Mouse (Mus musculus) layer of hippocampus, adult 9-11 months (tissue): ENCODE measurements around the gene E330017A01Rik.
A peak's percentile ranks its signal among the peaks of the same experiment; 100 is the strongest.

Source experiments
- DNase-seq: peaks from one replicate; pipeline ENCODE4 v3.0.0; 2022

E330017A01Rik gene

DNA sequence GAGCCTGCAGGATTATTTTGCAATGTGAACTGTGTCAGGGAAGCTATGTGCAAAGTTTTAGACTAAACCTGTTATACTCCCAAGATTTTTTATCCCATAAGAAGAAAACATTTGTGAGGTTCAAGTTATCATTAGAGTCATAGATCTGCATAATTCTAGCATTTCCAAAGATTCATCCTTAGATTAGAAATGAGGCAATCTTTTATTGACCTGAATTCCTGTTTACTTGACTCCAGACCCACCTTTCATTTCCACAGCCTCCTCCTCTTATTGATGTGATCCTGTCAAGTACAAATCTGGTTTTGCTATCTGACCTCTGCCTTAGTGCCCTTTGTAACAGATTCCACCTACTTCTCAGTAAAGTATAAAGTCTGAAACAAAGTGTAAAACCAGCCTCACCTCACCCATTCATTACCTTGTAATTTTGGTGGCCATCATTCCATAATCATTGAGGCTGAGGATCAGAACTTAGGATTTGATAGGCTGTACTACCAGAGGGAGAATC, 23.8 kb upstream of the E330017A01Rik start:
- no peak for DNase-seq

DNA sequence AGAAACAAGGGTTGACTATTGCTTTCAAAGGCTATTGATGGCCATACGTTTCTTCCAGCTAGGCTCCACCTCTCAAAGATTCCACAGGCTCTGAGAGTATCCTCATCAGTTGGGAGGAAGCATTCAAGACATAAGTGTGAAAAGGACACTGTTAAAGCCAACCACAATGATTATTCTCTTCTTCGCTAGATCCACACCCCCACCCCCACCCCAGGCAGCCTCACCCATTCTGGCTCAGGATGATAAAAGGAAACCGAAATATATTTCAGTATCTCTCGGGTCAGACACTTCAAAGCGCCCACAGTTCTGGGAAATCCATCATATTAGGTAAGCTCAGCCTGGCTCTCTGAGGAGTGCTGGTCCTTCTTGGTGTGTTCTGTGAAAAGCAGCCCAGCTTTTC, 23.3 kb upstream of the E330017A01Rik start:
- DNase-seq, result no peak

DNA sequence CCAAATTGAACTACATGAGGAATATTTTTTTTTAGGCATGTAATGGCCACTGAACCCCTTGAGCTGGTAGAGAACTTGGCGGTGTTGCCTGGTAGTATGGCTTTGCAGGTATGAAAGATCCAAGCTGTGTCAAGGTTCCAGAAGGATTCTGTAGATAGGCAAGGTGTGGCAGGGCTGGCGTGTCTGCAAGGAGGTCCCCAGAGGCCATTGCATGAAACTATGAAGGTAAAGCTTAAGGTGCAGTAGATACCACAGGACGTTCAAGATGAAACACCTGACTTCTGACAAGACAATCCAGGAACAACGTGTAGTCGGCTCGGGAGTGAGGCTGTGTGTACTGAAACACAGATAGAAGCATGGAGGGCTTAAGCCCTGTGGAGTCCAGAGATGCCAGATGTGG, 20.1 kb upstream of the E330017A01Rik start:
- no peak for DNase-seq

DNA sequence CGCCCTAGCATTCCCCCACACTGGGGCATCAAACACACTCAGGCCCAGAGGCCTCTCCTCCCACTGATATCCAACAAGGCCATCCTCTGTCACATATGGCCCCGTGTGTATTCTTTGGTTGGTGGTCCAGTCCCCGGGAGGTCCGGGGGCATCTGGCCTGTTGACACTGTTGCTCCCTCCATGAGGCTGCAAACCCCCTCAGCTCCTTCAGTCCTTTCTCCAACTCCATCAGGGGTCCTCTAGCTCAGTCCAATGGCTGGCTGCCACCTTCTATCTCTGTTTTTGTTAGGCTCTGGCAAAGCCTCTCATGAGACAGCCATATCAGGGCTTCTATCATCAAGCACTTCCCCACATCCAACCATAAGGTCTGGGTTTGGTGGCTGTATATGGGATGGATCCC, 18.0 kb upstream of the E330017A01Rik start:
- DNase-seq, result no peak

DNA sequence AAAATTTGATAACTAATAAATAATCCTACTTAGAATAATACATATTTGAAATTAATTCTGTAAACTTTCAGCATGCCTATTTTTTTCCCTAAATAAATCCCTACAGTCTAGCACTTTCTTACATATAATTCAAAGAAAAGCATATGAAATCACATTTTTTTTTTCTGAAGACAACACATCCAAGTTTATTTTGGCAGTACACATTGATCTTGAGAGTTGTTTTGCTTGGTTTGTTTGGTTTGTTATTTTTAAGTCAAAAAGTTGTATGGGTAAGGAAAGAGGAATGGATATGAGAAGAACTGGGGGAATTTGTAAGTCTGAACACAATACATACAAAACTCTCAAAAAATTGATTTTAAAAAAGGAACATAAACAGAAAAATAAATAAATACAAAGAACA, 17.2 kb upstream of the E330017A01Rik start:
- DNase-seq, result no peak

DNA sequence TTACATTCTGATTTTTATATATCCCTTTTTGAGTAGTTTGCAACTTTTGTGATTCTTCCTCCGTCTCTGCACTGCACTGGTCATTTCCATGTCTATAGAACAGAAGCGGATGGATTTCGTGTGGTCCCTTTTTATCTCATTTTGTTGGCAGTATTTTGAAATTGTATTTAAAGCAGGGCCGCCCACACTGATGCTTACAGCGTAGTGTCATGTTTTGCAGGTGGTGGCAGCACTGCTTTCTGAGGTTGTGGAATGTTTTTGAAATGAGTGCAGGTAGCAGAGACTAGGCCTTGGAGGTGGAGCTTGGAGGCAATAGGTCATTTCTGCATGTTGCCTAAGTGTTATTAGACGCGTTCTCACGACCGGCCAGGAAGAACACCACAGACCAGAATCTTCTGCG, 11.4 kb upstream of the E330017A01Rik start:
- no peak for DNase-seq

DNA sequence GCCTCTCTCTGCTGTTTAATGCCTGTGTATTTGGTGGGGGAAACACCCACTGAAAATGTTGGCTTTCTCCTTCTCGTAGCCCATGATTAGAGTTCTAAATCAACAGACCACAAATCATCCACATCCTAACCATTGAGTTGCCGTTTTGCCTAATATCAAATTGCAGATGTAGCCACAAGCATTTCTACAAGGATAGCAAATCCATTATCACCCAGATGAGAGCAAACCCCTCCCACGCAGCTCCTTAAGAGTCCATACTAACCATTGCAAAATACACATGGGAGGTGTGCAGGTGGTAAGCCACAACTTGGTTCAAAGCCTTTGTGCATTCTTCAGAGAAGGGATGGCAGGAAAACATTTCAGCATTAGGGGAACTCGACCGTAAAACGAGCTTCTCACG, 523 bp downstream of the E330017A01Rik start:
- no peak for DNase-seq

DNA sequence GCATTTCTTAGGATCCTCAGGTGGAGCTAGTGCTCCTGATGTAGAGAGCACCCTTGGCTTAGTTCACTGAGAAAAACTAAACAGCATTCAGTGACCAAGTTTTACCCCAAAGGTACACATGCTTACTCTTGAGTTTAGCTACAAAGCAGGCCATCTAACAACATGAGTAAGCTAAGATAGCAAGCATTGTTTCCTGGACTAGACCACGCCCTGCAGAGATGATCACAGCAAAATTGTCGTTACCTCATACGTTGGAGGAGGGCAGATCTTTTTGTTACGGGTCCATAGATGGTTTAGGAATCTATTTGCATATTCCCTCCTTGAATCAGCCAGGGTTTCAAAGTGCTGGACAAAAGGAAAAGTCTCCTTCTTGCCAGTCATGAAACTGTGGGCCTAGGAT, 1.1 kb downstream of the E330017A01Rik start:
- no peak for DNase-seq

DNA sequence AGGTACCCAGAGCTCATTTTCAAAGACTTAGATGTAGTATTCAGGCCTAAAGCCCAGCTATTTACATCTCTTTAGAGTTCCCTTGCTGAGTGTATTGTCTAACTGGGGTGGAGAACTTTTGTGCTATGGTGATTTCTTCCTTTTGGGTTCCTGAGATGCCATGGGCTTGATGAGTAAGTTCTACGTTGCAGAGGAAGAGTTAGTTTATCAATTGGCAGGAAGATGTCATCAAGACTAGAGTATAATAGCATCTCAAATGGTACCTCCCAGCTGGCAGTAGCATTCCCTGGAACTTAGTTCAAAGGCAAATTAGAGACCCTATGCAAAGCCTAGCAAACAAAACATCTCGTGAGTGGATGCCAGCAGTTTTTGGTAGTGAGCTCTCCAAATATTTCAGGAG, 2.7 kb downstream of the E330017A01Rik start:
- DNase-seq, result no peak

DNA sequence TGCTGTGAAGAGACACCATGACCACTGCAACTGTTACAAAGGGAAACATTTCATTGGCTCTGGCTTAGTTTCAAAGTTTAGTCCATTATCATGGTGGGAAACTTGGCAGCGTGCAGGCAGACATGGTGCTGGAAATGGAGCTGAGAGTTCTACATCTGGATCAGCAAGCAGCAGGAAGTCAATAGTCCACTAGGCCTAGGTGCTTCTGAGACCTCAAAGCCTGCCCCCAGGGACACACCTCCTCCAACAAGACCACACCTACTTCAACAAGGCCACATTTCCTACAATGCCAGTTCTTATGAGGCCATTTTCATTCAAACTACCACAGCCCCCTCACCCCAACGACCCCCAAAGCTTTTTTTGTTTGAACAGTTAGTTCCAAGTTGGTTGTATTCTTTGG, 8.8 kb downstream of the E330017A01Rik start:
- DNase-seq, result no peak

DNA sequence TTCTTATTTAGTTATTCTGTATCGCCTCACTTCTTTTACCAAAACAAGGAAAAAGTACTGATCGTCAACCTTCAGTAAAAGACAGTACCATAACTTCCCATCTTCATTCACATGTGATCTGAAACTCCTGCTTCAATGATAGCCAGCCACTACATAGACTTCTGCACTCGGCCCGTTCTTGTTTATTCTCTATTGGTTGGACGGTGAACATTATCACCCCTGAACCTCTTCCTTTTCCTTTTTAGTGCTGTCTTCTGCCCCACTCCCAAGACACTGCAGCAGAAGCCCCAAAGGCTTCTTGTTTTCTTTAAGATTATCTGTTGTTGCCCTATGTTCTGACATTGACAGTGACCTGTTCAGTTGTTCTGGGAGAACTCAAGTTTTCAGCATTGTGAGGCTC, 9.6 kb downstream of the E330017A01Rik start:
- DNase-seq, result no peak

DNA sequence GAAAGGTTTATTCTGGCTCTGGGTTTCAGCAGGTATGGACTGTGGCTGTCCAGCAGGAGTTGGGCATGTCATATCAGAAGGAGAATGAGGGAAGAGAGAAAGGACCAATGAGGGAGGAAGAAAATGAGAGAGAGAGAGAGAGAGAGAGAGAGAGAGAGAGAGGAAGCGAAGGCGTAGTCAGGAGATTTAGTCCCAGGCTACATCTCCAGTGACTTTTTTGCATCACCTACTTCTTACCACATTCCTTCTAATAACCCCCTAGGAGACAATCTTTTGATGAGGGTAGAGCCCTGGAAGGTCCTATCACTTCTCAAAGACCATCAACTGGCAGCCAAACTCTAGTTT, 10.2 kb downstream of the E330017A01Rik start:
- no peak for DNase-seq

DNA sequence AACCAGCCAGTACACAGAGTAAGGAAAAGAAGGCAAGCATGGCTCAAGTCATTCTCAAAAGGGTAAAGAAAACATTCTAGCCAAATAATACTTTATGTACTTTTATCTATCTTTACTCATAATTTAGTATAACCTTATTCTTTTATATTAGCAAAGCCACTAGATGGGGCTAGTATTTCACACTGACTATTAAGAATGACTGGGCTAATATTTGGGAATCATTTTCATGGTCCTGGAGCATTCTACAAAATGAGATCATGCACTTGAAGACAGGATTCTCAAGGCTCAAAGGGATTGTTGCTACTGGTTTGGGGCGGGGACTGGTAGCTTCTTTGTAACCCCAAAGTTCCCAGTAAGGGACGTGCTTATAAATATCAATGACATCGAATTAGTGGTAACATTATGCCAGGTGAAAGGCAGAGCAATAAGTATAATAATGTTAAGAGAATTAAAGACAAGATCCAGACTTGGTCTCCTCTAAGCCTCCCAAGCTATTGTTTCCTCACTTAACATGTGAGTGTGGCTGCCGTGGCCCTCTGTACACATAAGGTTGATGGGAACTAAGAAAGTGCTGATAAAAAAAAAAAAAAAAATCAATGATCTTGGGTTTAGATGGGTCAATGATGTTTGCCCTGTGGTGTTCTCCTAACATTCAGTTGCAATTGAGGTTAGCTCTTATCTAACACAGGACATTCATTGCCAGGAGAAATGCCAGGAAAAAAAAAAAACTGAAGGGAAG, 10.8 kb downstream of the E330017A01Rik start:
- no peak for DNase-seq

DNA sequence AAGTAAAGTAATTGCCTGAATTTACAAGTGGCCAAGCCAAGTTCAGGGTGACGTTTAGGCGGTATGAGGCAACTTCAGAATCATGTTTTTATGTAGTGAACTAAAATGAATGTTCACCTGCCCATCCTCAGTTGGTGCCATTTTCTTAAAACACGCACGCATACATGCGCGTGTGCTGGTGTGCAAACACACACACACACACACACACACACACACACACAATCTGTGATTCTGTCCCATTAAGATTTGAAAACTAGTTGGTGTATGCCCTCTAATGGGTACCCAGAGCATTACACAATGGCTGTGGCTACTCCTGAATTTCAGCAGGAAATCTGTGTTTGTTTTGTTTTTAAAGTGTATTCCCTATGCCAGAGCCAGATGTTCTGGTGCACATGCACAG, 14.6 kb downstream of the E330017A01Rik start:
- DNase-seq, result peak; percentile 43

DNA sequence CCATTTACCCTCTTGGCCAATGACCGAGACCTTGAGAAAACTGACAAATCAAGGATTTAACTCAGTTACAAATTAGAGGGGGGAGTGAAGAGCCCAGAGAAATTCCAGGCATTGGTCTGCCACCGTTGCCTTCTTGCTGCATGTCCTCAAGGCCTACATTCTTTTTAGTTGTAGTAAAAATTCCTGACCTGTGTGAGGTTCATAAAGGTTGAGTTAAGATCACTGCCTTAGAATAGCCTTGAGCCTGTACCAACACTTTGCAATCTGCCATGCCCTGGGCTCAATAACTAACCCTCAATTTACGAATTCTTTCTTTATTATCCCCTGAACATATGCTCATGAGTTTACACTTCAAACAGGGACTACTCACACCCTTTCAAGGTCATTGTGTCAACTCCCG, 15.4 kb downstream of the E330017A01Rik start:
- DNase-seq, result no peak

DNA sequence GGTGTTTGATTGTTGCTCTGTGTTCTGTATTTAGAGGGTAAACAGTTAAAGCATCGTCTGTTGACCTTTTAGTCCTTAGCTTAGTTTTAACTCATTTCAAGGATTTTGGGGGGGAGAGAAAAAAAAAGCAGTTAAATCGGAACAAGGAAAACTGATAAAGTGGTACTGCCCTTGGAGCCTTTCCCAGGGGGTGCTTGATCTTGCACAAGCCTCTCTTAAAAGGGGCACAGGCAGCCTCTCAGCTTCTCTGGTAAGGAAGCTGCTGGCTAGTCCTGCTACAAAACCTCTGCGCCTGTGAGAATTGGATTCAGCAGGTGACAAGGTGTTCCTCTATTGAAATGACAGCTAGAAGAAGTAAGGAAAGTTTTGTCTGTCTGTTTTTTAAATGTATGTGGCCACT, 16.2 kb downstream of the E330017A01Rik start:
- DNase-seq, result no peak

DNA sequence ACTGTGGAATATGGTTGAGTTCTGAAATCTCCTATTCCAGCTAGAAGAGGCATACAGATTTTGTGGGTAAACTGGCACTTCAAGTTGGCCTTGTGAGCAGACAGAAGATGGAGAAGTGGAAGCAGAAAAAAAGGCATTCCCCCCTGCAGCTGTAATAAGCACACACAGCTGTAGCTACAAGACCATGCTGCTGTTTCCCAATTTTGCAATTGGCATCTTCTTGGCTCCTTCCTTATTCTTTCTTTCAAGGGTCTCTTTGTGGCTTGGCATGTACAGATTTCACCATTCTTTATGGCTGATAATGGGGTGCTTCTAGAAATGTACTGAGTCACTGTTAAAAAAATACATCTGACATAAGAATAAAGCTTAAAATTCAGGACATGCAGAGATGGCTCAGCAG, 21.2 kb downstream of the E330017A01Rik start:
- DNase-seq, result no peak

DNA sequence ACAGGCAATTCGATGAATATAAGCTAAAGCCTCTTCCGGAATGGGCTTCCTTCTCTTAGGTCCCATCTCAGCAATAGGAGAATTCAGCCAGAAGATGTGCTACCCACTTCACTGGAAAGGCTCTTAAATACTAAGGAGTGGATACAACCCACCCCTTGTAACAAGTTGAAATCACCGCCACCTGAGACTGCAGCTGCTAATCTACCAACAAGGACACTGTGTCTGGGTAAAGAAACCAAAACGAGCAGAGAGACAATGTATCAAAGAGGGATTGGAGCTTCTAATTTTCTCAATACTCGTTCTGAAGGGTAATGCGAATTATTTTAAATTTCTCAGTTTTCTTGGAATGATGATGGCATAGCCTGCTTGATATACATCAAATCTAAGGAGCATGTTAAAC, 21.7 kb downstream of the E330017A01Rik start, which contains the start of gene Gm813:
Gene Gm813, minus strand, starts transcription at position 101 of the 400 bp plus-strand sequence.
- no peak for DNase-seq

DNA sequence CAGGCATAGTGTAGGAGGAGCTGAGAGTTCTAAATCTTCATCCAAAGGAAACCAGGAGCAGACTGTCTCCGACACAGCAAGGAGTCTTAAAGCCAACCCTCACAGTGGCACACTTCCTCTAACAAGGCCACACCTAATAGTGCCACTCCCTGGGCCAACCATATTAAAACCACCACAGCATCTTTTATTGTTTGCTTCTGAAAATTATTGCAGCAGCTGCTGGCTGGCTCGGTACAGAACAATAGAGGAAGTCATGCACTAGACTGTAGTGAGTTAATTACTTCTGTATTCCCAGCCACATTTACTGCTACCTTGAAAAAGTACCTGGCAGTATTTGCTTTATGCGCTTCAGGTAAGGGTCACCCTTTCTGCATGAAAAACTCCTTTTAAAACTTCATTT, 25.6 kb downstream of the E330017A01Rik start:
- no peak for DNase-seq

DNA sequence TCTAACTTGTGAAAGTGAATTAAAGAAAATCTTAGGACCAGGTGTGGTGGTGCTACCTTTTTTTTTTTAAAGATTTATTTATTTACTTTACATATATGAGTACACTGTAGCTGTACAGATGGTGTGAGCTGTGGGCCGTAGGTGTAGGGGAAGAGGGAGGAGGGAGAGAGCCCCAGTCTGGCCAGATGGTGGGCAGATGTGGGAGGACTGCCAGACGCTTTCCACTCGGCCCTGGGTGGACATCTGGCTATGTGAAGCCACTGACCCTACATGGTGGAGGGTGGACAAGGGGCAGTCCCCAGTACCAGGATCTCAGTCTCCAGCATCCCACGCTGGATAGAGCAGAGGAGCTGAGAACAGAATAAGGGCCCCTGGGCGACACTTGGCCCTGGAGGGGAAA, 31.4 kb downstream of the E330017A01Rik start:
- DNase-seq, result no peak

DNA sequence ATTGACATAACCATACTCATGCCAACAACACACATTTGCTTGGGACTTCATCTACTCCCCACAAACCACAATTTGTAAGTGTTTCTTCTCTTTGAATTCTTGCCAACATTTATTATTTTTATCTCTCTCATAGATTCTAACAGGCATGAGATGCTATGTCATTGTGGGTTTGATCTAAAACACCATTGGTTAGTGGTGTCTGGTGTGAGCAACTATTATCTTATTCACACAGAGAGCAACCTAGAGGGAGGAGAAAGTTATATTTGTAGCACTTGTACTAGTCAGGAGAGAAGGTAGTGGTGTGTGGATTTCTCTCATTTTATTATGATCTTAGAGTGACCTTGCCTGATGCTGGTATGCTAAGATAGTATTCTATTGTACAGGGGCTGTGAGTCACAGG, 33.9 kb downstream of the E330017A01Rik start:
- no peak for DNase-seq

DNA sequence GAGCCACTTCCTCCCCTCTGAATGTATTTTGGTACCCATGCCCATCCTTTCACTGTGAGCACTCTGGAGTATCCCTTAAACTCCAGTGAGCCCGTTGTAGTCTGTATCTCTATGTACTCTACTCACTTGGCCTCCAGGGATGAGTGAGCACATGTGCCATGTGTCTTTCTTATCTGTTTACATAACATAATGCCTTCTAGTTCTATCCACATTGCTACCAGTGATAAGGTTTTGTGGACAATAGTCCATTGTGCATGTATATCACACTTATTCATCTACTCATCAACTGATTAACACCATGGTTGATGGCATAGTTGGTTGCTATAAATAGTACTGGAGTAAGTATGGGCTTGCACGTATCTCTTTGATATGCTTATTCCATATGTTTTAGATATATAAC, 34.7 kb downstream of the E330017A01Rik start:
- no peak for DNase-seq

DNA sequence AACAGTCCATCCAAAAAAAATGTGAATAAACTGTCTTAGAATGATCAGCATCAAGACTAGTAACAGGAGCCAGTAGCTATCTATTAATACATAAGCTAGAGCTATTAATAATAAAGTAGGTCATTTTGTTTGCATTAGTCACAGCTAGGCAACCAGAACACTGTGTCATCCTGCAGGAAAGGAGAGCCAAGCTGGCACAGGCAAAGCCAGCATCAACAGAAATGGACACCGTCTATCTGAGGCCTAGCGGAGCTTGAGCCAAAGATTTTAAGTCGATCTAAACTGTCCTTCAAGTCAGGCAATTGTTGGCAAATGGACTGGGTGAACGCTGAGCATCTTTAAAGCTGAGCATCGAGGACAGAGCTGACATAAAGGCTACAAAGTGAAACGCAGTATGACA, 37.7 kb downstream of the E330017A01Rik start:
- no peak for DNase-seq

DNA sequence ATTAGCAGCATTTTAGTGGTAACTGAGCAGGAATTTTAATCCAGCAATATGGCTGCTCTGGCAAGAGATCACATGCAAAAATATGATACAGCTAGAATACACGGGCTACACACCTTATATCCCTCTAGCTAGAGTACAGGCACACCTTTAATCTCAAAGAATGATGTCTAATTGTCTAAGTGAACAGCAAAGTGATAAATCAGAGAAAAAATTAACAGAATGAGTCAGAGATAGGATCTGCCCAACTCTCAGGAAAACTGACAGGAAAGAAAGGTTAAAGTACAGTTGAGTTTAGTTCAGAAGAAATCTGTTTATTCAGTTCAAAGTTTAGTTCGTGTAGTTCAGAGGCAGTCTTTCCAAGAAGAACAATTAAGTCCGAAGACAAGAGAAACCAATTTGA, 47.2 kb downstream of the E330017A01Rik start:
- no peak for DNase-seq

DNA sequence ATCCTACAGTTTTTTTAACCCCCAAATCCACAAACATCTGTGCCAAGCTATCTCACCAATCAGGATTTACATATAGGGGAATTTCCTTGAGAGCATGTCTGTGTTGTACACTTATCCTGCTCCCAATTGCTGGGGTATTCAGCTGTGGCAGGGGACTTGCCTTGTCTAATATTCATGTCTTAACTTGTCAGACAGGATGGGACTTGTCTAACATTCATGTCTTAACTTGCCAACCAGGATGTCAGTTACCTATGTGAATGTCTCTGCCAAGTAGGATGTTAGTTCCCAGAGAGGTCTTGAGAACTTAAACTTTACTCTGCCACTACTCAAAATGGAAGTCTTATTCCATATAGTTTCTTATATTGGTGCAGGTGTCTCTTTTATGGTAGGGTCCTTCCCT, 49.1 kb downstream of the E330017A01Rik start:
- no peak for DNase-seq
